Mouse (Mus musculus): ENCODE results near the gene Dctn3. TPM values are rescaled to one million over a fixed set of nuclear protein-coding genes. Genes with fewer than 3 reads are reported as not detected.
"Not testable (repeated sequence)": the region's sequence is repeated elsewhere in the genome, so short reads cannot be mapped to it uniquely, and the experiment has no call there.

Dctn3 gene
- polyA plus RNA-seq (2012; rRNA removed): 189 and 190 TPM in 2 replicates

DNA sequence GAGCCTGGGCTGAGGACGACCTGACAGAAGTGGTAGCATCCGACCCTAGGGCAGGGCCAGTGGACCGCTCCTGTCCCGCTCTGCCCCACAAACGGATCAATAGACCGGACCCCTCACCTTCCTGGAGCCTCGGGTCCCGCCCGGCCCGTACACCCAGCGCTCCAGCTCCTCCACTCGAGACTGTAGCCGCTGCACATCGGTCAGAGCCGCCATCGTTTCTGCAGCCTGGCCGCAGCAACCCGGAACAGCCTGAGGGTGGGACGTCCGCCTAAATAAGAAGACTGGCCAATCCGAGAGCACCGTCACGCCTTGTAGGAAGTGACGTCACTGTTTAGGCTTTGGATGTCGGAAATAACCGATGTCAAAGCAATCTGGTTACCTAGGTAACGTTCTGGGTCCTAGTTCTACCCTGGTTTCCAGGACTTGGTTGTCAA is at the start of gene Dctn3:
Dctn3 (minus strand) TSS at position 253 of the 434 bp plus-strand sequence.
- DNase-seq (ENCODE audit: extremely low spot score in 1 of 2, low spot score in 1 of 2): peak; percentile 96 to 97

DNA sequence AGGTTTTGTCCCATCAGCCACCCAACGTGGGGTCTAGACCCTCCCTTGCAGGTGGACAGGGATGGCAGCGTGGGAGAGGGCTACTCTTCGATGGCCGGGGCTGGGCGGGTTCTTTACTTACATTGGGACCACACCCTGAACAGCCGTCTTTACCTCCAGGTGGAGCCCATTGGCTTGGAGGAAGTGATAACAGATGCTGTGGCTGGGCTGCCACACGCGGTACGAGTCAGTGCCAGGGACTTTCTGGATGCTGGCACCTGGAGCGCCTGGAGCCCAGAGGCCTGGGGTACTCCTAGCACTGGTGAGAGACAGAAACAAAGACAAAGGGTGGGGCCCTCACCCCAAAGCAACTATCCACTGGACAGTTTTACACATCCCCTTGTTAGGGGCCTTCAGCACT is 44.3 kb upstream of the Dctn3 start:
- DNase-seq (ENCODE audit: extremely low spot score in 1 of 2, low spot score in 1 of 2): not testable (repeated sequence)

DNA sequence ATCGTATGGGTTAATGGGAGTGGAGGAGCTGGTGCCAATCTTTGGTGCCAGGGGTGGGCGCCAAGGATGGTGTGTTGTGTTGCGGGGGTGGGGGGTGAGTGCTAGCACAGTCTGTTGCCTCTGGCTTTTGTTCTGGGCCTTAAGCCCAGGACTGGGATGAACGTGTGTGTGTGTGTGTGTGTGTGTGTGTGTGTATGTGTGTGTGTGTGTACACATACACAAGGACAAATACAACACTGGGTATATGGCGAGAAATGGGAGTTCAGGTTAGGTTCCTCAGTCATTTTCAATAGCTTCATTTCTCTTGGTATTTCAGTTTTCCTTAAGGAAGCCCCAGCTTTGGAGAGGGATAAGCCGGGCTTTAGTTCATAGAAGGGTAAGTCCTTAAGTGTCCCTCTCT is 40.2 kb upstream of the Dctn3 start:
- not testable (repeated sequence) for DNase-seq (ENCODE audit: extremely low spot score in 1 of 2, low spot score in 1 of 2)

DNA sequence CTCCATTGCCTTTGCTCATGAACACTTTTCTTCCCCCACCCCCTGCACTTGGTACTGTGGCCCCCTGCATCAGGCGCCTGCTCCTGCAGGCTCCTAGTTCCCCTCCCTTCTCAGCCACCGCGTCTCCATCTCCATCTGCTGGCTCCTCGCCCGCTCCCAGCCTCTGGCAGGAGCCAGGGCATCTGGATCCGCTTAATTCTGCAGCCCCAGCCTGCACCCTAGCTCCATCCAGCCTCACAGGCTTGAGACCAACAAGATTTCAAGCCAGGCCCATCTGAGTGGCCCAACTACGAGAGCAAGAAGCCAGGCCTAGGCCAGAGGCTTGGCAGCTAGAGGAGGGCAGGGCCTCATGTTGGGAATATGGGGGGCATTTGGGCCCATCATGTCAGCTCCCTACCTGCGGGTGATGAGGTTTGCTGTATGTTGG is 39.7 kb upstream of the Dctn3 start:
- DNase-seq (ENCODE audit: extremely low spot score in 1 of 2, low spot score in 1 of 2): not testable (repeated sequence)

DNA sequence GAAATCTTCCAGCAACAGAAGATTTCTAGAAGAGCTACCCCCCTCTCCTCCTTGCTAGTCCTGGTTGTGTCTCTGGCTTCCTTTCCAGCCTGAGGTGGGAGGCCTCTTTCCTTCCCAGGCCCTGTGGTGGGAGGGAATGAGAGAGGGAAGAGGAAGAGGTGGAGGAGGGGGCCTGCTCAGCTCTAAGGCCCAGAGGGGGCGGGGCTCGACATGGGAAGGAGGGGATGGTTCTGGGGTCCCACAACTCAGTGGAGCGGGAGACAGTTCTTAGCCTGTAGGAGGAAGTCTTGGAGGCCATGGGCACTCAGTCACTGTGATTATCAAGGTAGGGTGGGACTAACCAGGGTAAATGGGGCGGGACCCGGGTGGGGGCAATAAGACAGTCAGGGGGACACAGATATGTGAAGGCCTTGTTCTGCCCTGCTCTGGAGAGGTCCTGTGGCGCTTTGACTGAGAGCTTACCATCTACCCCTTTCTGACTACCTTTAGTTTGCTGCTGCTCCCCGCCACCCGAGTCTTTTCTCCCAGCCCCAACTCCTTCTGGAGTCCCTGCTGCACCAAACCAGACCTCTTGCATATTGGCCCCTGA is 39.2 kb upstream of the Dctn3 start:
- DNase-seq (ENCODE audit: extremely low spot score in 1 of 2, low spot score in 1 of 2): no peak

DNA sequence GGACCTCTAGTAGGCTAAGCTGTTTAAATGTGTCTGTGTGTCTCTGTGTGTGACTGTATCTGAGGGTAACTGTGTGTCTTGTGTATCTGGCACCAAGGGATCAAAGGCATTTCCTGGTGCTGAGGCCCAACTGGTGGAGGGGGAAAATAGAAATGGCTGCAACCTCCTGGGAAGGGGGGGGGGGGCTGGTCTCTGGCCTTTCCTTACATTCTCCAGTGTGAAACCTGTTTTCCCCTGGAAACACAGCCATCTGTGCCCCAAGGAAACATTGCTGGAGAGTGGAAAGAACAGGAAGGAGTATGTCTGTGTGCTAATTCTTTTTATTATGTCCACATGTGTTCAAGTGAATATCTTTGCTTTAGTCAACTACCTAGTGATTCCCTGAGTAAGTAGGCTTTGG is 38.7 kb upstream of the Dctn3 start:
- no peak for DNase-seq (ENCODE audit: extremely low spot score in 1 of 2, low spot score in 1 of 2)

DNA sequence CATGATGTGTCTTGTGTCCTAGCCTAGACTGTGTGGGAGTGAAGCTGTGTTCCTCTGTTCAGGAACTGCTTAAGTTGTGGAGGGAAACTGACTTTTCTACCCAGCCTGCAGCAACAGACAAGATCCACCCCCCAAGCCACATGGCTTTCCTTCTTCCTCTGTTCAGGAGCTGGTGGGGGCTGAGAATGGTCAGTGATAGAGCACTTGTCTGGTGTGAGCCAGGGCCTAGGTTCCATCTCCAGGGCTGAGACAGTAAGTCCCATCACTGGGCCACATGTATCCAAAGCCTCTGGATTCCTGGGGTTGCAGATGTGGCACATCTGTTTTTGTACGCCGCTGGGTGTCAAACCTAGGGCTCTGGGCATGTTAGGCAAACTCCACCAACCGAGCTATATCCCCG is 37.9 kb upstream of the Dctn3 start:
- DNase-seq (ENCODE audit: extremely low spot score in 1 of 2, low spot score in 1 of 2): no peak

DNA sequence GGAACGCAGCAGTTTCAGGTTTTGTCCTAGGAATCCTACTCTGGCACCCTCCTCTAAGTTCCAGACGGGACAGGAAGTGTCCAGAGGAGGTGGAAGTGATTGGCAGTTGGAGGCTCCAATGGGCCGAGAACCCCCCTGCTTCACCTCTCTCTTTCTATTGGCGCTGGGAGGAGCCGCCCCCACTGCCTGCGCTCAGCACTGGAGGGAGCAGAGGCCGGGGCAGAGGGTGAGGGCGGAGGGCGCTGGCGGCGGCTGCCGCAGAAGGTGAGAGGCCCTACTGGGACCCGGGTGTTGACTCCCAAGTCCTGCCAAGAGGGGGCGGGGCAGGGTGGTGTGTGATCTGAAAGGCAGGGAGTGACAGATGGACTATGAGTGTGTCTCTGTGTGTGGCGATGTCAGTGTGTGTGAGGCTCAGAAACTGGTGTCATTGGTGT is 37.3 kb upstream of the Dctn3 start:
- DNase-seq (ENCODE audit: extremely low spot score in 1 of 2, low spot score in 1 of 2): peak in 1 of 2 experiments; percentile 63

DNA sequence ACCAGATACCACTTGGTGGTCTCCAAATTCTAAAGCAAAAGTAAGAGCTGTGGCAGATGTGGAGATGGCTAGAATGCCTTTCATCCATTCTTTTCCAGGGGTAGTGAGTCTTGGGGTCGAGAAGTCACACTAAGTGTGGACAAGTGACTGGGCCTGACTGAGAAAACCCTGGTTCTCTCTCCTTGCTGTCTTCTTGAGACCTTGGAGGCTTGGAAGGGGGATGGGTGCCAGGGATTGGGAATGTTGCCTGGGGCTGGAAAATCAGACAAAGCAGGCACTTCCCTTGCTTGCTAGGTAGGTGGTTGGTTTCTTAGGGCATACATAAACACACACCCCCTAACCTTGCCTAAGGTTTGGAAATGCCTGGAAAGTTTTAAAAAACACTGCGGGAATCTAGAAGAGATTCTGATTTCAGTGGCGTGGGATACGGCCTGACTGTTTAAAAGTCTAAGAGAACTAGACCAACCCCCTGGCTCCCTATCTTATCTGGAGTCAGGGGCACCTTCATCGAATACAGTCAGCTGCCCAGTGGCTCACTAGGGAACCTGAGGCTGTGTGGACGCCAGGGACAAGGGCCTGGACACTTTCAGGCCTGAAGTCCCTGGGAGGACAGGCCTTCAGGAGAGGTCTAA is 36.8 kb upstream of the Dctn3 start:
- DNase-seq (ENCODE audit: extremely low spot score in 1 of 2, low spot score in 1 of 2): no peak

DNA sequence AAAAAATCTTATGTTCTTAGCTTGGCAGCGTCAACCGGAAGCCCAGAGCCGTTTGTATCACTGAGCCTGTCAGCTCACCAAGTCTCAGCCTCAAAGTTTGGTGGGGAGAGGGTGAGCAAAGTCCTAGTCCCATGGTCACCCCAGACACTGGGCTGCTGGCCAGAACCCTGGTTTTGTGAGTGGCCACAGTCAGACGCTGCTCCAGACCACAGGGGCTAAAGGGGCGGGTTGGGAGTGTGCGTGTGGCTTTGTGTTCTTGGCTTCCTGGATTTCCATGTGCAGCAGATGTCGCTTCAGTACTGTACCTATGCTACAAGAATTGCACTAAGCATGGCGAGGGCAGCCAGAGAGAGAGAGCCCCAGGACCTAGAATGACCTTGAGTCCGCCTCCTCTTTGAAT is 36.2 kb upstream of the Dctn3 start:
- no peak for DNase-seq (ENCODE audit: extremely low spot score in 1 of 2, low spot score in 1 of 2)

DNA sequence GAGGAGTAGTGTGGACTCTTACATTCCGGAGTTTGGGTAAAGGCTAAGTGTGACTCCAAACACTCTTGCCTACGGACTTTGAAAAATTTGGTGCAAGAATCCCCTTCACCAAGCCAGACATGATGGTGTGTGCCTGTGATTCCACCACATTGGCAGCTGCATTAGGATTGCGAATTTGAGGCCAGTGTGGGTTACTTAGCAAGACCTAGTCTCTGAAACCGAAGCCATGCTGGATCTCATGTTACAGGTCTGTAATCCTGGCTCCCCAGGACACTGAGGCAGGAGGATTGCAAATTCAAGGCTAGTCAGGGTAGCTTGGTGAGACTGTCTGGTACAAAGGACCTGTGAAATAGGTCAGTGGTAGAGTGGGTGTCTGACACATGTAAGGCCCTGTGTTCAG is 35.7 kb upstream of the Dctn3 start:
- no peak for DNase-seq (ENCODE audit: extremely low spot score in 1 of 2, low spot score in 1 of 2)

DNA sequence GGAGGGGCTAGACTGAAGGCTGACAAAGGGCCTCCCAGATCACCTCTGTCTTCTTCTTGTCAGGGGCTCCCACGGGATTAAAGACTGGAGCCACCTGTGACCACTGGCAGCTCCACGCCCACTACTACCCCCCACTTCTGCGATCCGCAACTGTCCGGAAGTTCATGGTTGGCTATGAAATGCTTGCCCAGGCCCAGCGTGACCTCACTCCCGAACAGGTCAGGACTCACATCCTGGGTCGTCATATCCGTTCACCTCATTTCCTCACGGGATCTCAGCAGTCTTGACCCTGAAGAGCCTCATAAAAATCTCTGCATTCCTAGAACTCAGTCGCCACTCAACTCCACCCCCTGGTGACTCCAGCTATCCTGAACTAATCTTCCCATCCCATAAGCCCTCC is 35.1 kb upstream of the Dctn3 start:
- DNase-seq (ENCODE audit: extremely low spot score in 1 of 2, low spot score in 1 of 2): no peak

DNA sequence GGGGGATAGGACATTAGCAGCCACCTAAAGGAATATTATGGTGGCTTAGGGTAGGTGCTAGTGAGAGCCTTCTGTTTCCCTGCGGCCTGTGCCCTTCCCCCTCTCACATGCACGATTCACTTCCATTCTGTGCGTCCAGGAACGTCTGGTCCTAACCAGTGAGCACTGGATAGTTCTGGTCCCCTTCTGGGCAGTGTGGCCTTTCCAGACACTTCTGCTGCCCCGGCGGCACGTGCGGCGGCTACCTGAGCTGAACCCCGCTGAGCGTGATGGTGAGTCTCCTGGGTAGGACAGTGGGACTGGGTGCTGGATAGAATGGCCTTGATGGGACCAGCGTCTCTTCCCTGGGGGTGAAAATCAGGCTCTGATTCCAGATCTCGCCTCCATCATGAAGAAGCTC is 34.4 kb upstream of the Dctn3 start:
- DNase-seq (ENCODE audit: extremely low spot score in 1 of 2, low spot score in 1 of 2): no peak

DNA sequence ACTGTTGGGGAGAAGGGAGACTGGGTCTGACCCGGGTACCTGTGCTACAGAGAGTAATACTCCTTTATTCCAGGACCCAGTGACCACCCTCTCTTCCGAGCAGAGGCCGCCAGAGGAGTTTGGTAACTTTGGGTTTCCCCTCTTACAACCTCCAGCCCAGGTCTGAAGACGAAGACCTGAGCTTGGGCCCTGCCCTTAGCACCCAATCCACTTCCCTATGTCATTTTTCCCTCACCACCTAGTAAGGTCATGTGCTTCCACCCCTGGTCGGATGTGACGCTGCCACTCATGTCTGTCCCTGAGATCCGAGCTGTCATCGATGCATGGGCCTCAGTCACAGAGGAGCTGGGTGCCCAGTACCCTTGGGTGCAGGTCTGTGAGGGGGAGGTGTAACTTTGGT is 33.5 kb upstream of the Dctn3 start:
- no peak for DNase-seq (ENCODE audit: extremely low spot score in 1 of 2, low spot score in 1 of 2)

DNA sequence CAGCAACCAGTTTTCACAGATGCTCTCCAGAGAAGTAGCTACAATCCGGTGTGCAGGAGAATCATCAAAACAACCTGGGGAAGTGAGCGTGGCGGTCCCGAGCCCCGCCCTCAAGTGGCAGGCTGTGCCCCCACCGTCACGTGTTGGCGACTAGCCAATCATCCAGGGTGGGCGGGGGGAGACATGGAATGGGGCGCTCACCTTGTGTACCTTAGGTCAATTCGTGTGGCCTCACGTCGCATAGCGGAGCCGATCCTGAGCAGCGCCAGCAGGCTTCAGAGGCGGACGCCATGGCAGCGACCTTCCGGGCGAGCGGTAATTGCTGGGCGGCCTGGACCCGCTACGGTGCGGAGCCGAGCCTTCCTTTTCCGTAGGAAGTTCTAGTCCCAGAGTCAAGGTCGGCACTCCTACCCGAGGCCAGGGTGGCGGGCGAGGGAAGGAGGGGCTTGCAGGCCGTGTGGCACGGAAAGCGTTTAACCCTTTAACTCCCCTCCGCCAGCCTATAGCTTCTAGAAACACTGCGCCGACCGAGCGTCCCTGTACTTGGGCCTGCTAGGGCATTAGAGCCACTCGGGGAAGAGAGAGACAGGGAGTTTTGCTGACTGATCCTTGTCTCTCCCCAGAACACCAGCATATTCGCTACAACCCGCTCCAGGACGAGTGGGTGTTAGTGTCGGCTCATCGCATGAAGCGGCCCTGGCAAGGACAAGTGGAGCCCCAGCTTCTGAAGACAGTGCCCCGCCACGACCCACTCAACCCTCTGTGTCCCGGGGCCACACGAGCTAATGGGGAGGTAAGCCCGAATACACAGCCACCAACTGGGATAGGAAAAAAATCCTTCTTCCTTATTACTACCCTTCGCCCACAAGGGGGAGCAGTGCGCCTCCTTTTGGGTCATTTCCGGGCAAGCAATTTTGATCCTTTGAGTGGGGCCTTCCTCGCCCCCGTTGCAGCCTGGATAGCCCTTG is 32.7 kb upstream of the Dctn3 start, which contains the start of gene Sigmar1:
Sigmar1 (minus strand) TSS at position 820 of the 968 bp plus-strand sequence.
- DNase-seq (ENCODE audit: extremely low spot score in 1 of 2, low spot score in 1 of 2): peak; percentile 60 to 87

DNA sequence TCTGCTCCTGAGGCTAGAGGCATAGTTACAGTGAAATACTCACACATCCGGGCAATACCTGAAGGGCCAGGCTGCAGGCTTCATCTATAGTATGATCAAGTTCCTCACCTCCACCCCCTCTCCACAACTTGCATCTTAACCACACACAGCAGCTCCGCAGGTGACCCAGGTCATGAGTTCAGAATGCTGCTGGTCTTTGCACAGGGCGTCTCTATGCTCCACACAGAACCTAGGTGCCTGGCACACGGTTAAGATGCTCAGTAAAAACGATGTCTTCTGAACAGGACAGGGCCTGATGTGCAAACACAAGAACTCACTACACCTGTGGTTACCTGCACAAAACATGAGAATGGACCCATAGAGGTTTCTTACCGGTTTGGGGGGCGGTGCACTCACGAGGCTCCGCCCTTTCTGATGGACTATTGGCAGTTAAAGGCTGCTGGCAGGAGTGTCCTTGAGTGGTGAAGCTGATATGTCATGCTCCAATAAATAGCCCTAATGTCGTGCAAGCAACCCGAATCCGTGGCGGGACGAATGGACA is 31.9 kb upstream of the Dctn3 start, which contains the start of gene Galt:
Galt (plus strand) TSS at position 432 of the 541 bp plus-strand sequence.
- DNase-seq (ENCODE audit: extremely low spot score in 1 of 2, low spot score in 1 of 2): peak in 1 of 2 experiments; percentile 64

DNA sequence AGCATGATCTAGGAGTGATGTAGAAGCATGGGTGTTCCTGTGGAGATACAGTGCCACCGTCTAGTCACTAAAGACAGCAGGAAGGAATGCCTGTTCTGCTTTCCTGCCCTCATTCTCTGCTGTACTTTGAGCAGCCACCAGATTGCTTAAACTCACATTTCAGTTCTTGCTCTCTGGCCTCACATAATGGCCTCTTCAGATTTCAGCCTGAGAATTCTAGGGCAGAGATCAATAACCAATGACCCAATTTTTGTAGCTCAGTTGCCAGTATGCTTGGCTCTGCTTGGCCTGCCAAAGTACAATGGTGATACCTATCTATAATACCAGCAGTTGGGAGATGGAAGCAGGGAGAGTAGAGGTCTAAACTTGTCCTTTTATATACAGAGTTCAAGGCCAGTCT is 22.1 kb upstream of the Dctn3 start:
- DNase-seq (ENCODE audit: extremely low spot score in 1 of 2, low spot score in 1 of 2): no peak

DNA sequence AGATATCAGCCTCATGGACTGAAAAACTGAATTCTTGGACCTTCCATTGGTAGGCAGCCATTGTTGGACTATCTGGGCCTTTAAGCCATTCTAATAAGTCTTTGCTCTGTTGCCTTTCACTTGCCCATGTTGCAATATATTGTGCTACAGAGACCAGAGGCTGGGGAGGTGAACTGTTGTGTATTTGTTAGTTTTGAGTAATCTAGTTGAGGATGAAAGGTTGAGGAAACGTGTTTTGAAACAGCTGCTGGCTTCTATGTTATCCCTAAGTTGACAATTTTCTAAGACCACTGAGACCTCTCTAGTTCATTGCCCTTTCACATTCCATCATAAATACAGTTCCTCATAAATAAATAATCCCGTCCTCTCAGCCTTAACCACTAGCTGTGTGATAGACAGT is 21.2 kb upstream of the Dctn3 start:
- DNase-seq (ENCODE audit: extremely low spot score in 1 of 2, low spot score in 1 of 2): no peak

DNA sequence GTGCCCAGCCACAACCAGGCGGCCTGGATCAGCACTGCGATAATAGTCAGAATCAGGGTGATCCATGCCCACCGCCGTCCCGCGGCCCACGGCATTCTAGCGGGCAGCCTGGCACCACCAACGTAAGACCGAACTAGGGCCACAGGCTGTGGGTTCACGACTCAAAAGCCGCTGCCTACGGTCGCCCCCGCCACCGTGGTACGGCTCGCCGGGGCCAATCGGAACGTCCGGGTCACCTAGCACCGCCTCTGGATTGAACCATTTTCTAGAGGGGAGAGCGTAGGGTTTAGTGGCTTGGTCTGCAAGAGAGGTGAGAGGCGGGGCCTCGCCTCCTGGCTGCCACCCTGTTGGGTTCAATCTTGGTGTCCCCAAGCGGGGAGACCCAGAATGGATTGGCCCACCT is 18.2 kb upstream of the Dctn3 start:
- peak; percentile 94 to 97 for DNase-seq (ENCODE audit: extremely low spot score in 1 of 2, low spot score in 1 of 2)

DNA sequence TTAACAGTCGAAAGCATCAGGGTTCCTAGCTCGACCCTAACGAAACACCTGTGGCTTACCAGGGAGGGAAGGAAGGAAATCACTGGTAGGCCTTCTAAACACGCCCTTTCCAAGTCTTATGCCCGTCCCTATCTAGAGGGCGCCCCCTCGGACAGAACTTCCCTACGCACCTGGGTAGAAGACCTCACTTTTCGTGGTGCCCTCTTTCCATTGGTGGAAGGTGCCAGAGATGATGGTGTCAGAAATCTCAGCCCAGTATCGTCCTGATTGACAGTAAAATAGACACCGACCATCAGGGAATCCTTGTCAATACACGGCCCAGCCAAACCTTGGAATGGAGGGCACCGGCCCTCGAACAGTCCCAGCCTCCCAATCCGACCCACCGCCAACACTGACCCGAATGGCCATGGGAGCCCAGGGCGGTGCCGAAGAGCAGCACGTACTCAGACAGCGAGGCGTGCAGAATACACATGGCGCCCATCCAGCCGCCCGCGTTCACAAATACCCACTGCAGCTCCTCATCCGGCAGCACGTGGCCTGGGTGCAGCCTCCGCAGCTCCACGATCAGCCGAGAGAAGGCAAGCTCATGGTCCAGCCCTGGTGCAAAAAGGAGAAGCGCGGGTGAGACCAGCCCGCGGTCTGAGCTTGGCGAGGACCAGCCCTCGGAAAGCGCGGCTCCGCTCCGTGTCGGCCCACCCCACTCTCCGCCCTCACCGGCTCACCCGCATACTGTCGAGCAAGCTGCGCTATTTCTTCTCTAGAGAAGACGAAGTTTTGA is 17.6 kb upstream of the Dctn3 start:
- peak; percentile 57 to 76 for DNase-seq (ENCODE audit: extremely low spot score in 1 of 2, low spot score in 1 of 2)
